Mouse (Mus musculus) cerebellum, adult 11-12 months (tissue): Measurements from ENCODE around the gene Prn.

Experiments
- DNase-seq: peaks from one replicate; pipeline ENCODE4 v3.0.0; 2022

Gene Prn

GRCm38 (mm10) chr2:131909683-131910572 lies at the start of gene Prn, which contains the start of gene Prnp:
Gene Prn (plus strand): TSS chr2:131909957.
Gene Prnp (plus strand): TSS chr2:131909928.
- peak; percentile 93 for DNase-seq

DNA sequence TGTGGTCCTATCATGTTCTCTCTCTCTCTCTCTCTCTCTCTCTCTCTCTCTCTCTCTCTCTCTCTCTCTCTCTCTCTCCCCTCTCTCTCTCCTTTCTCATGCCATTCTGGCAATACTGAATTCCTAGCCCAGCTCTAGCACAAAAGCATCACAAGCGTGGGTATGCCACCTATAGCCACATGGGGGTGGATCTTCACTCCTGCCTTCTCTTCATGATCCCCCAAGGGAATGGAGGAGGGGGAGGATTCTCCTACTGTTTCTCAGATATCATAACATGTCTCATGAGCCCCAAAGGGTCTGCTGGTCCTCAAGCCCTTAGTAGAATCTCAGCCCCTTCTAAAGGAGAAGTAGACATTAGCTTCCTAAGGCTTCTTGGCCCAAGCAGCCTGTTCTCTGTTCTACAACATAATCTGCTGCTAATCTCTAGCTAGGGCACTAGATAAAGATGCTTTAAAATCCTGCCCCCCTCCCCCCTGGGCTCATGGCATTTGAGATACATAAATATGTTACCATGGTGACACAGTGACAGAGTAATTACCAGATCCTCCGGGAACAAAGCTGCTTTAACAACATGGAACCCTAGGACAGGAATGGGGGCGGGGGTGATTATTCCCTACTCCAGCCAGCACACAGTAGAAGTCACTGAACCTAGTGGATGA lies 47.0 kb upstream of the Prn start:
- no peak for DNase-seq

- DNase-seq = no peak
Observed at GRCm38 (mm10) chr2:131863472-131863871, 46.3 kb upstream of the Prn start.

DNA sequence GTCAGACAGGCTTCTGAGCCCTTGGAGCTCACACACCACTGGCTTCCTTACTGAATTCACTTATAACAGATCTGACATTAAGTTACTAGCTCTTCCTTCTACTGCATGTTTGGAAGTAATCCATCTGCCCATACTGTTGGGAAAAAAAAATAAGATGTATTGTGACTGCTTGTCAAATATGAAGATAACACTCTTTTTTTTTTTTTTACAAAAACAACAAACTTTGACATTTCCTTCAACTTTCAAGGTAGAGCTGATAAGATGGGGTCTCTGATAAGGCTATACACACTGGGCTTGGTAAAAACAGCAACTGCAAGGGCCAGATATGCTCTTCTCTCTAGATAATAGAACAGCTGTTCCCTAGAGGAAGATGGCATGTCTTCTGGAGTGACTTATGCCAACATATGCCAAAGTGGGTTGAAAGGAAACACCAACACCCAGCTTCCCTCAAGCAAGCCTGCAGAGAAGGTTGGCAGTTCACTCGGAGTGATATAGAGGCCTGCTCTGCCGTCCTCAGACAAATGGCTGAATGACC lies 45.4 kb upstream of the Prn start:
- no peak for DNase-seq

DNA sequence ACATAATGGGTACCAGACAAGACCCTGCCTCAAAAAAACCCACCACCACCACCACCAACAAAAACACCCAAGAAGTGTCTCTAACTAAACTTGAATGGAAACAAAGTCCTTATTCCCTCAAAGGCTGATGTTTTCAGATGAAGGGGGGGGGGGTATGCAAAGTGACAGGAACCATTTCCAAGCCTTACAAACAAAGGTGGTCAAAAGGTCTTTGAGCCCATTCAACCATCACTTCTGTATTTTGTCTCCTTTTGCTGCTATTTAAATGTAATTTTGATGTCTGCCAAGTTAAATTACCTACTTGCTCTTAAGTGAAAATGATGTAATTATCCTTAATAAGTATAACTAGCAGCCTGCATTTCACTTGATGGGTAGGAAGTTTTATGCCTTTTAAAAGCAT lies 43.1 kb upstream of the Prn start:
- no peak for DNase-seq

DNA sequence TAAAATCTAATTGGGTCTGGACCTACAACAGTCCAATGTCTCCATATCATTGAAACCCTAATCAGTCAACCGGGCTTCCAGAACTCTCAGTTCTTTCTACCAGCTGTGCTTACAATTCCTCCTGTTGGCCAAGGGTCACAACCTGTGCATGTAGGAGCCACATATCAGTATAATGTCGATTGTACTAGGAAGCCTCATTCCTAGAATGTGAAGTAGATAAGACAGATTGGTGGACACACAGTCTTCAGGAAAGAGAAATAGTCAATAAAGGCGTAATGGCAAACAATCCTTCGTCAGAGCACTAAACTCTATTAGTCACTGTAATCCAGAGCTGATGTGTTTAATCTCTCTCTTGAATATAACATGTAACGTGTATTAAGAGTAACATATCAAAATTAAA lies 40.8 kb upstream of the Prn start:
- no peak for DNase-seq

GRCm38 (mm10) chr2:131873376-131873775 lies 36.4 kb upstream of the Prn start:
- no peak for DNase-seq

GRCm38 (mm10) chr2:131876551-131877265 lies 33.0 kb upstream of the Prn start:
- DNase-seq = no peak

DNA sequence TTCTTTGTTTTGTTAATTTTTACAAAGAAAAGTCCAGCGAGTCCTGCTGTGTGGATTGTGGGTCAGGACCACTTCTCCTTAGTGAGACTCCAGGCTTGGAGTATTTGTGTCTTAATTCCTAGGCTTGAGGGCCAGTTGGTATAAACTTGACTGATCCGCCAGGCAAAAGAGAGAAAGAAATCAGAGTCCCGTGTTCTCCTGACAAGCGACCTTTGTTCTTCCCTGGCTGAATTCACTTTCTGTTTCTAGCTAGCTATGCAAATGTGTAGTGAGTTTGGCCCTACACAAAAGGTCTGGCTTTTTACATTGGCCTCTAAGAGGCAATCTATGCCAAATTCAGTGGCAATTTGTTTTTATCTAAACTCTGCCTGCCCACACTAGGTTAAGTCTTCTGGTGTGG lies 28.0 kb upstream of the Prn start:
- DNase-seq = no peak

DNA sequence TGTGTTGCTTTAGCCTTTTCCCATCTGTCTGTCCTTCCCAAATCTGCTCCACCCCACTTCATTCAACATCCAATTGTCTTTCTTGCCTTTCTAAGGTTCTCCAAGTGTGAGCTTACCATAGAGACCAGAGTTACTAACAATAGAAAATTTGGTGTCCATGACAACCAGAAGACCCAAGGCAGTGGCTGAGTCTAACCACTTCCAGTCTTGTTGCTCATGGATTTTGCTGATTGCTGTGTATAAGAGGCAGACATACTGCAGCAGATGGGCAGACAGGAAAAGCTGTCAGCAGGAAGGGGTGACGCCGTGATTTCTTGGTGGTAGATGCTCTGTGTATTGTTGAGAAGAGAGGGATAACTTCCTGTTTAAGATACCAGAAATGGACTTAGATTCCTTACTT lies 26.6 kb upstream of the Prn start:
- DNase-seq = no peak

DNA sequence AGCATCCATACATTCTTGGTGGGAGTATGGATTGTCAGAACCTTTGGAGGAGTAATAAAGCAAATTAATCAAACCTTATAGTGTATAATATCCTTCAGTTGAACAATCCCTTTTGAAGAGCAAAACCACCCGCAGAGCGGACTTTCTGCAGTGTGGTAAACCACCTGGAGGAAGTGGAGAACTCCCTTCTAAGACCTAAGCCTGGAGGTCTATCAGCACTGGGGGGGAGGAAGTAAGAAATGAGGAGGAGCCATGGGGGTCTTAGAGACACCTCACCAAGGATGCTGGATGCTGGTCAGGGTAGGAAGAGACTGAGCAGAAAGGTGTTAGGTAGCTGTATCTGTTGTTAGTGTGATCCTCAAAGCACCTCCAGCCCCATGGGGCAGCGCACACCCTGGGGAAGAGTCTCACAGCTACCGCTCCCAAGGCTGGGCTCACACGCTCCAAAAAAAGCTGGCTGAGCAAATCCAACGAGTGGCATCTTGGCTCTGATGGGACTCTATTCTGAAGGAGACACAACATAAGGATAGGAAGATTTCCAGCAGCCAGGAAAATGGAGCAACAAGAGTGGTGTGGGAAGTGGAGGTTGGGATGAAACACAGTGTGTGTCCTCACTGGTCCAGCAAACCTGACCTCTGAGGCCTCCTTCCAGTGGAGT lies 23.1 kb upstream of the Prn start:
- no peak for DNase-seq

- no peak for DNase-seq
Observed at GRCm38 (mm10) chr2:131888233-131888632, 21.5 kb upstream of the Prn start.

DNA sequence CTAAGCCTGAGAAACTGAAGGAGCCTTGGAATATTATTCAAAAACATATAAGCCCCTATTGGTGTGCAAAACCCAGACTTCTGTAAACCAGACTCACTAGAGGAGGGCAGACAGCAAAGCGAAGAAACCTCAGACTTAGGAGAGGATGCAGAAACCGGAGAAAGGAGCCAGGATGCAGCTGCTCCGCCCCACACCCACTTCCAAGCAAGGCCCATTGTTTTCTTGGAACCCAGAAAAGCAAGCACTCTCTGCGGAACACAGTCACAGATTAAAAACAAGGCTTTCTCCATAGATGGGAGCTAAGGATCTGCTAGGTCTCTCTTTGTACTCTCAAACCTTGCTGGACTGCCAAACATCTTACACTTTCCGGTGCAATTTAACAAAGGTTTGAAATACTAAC lies 17.2 kb upstream of the Prn start:
- no peak for DNase-seq

GRCm38 (mm10) chr2:131895106-131895505 lies 14.7 kb upstream of the Prn start:
- no peak for DNase-seq

DNA sequence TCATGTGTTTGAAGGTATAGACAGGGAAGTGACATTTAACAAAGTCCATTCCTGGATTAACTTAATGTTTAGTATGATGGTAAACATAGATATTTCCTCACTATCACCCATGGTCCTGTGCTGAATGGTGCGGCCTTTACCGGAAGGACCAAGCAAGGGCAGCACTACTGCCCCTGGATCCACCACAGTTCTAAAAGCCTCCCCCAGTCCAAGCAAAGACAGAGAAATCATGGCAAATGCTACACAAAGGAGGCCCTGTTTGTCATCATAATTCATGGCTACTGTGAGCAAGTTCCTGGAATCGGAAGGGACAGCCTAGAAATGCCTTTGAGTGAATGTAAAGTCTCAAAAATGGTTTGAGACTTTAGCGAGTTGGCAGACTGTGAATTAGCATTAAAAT lies 13.7 kb upstream of the Prn start:
- no peak for DNase-seq

- DNase-seq = no peak
Observed at GRCm38 (mm10) chr2:131897336-131898109, 12.2 kb upstream of the Prn start.

DNA sequence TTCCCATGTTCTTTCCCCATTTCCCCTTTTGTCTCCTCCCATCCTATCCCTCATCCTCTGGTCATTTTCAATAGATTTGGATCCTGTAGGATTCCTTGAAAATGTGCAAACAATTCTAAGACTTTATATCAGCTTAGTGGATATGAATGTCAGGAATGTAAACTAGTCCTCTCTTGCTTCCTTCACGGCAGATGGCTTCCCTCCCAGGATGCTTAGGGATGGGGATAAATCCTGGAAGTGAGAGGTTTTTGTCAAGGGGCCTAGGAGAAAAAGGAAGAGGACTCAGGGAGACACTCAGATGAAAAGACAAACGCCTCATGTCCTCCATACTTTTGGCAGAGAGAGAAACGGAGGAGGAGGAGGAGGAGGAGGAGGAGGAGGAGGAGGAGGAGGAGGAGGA lies 7.3 kb upstream of the Prn start:
- no peak for DNase-seq

DNA sequence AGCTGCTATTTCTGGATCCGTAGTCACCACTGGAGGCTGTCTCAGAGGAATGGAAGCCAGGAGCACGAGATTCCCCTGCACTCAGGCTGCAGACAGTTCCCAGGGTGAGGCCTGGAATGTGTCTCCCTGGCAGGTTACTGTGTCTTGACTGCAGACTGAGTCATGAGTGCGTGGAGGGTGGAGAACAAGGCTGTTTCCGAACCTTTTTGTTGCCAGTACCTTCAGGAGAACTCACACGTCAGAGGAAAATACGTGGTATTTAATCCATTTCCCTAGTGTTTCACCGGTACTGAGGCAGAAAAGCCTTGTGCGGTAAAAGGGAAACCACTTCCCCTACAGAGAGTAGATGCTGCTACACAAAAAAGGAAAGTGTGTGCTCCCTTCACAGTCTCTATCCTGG lies 6.9 kb upstream of the Prn start:
- DNase-seq = no peak

- DNase-seq = no peak
Observed at GRCm38 (mm10) chr2:131905025-131905424, 4.7 kb upstream of the Prn start.

- no peak for DNase-seq
Observed at GRCm38 (mm10) chr2:131905776-131906175, 4.0 kb upstream of the Prn start.

DNA sequence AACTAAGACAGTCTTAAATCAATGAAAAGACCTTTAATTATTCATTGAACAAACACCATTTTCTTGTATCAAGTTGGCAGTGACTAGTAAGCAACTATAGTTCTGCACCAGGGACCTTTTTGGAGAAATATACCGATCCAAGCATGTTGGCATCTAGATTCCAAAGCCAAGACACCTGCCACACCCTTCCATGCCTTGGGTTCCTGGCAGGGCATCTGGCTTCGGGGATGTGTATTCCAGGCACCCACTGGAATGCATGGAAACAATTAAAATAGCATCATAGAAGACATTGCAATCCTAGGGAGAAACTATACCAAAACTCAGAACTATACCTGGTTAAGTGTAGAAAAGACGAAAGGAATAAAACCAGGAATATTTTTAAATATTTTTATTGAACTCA lies 3.5 kb upstream of the Prn start:
- no peak for DNase-seq

GRCm38 (mm10) chr2:131906846-131907245 lies 2.9 kb upstream of the Prn start:
- DNase-seq = no peak
